Mouse (Mus musculus) brown adipose tissue, adult 24 weeks (tissue): ENCODE data around the gene Kcnip1. TPM values are rescaled to one million over a fixed set of nuclear protein-coding genes. Genes with fewer than 3 reads are reported as not detected.

Experiments
- H3K27ac ChIP-seq: fragments of 200-500 bp; replicated peaks from 2 replicates; pipeline ENCODE4 v1.5.1; 2012; ENCODE audit warnings: low read depth, mild to moderate bottlenecking, low read length
- H3K4me1 ChIP-seq: fragments of 200-500 bp; 2 replicates; pipeline ENCODE4 v1.6.1; 2012; ENCODE audit warnings: low read length, mixed read lengths; ENCODE audit not compliant: control insufficient read depth, insufficient read depth, insufficient read length
- H3K4me3 ChIP-seq: fragments of 200-500 bp; 2 replicates; pipeline ENCODE4 v1.5.1; 2012; ENCODE audit warnings: low read depth, mild to moderate bottlenecking, low read length, moderate library complexity; ENCODE audit not compliant: insufficient read depth
- polyA plus RNA-seq: library from polyadenylated mRNA; stranded (reverse); fragments of >200 nt; gene quantifications from 2 replicates; pipeline ENCODE4 v1.2.4, GENCODE M21; 2012; ENCODE audit not compliant: missing spikeins, insufficient read depth, insufficient read length

The Kcnip1 gene
- polyA plus RNA-seq, 1 experiment = not detected

DNA sequence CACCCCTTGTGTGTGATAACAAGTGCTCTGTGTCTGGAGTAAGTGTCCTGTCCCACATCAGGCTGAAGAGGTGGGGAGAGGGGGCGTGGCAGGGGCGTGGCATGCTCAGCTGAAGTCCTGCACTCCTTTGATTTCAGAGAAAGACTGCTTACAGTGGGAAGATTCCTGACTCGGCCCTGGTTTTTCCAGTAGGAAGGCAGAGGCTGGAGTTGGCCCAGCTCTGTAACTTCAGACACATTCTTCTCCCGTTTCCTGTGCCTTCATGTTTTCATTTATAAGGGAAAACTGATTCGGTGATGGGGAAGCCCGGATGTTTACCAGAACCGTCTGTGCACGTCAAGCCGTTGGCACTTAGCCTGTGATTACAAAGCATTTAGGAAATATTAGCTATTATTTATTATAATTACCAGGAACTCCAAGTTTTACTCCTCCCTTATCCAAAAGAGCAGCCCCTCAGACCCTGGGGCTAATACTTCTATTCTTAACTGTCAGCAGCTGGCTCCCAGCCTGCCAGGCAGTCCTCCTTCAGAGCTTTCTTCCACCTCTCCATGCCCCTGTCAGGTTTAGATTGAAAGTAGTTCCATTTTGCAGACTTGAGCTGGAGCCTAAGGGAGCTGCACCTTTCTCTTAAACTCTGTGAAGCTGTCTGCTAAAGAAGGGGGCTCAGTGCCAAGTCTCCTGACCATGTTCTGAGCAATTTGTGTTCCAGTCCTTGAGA is 120.8 kb downstream of the Kcnip1 start:
- H3K4me3 ChIP-seq = no peak overlapping the region
- H3K27ac ChIP-seq = no peak overlapping the region
- H3K4me1 ChIP-seq = no peaks in the 10 kb centered on the region

GRCm38 (mm10) chr11:33870246-33870645 is 122.7 kb downstream of the Kcnip1 start:
- H3K4me1 ChIP-seq = no peaks in the 10 kb centered on the region
- no peak overlapping the region for H3K4me3 ChIP-seq
- no peak overlapping the region for H3K27ac ChIP-seq

- Histone ChIP-seq H3K4me3 (no peak overlapping the region), H3K27ac (no peak overlapping the region), H3K4me1 (no peaks in the 10 kb centered on the region)
Measured at GRCm38 (mm10) chr11:33869559-33869958, 123.4 kb downstream of the Kcnip1 start.

DNA sequence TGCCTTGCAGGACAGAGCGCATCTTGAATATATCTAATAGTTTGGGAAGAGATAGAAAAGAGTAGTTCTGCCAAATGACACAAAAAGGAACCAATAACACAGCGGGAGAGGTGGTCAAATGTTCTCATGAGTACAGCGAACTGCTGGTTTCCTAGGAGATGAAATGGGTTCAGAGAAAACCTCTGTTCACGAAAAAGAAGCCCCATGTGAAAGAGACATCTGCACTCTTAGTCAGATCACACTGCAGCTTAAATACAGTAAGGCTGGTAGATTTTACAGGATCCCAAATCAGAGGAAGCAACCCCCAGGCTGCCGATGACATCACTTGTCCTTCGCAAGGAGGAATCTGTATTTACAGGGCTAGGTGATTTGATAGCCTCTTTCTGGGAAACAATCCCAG is 126.2 kb downstream of the Kcnip1 start:
- H3K4me3 ChIP-seq = no peak overlapping the region
- no peak overlapping the region for H3K27ac ChIP-seq
- no peaks in the 10 kb centered on the region for H3K4me1 ChIP-seq

DNA sequence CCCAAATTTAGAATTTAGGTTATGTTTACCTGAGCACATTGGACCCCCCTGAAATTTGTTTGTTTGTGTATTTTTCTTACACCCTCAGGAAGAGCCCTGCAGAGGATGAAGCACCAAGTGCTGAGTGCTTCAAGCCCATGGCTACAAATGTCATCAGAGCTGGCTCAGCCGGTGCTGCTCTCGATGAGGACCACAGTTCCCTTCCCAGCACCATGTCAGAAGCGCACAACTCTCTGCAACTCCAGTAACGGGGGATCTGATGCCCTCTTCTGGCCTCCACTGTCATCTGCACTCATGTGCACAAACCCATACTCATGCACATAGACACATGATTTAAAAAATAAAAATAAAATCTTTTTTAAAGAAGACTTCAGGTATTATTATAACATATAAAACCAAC is 128.7 kb downstream of the Kcnip1 start:
- Histone ChIP-seq H3K4me1 (no peaks in the 10 kb centered on the region), H3K4me3 (no peak overlapping the region), H3K27ac (no peak overlapping the region)

GRCm38 (mm10) chr11:33861823-33862222 is 131.1 kb downstream of the Kcnip1 start:
- no peaks in the 10 kb centered on the region for H3K4me1 ChIP-seq
- no peak overlapping the region for H3K27ac ChIP-seq
- no peak overlapping the region for H3K4me3 ChIP-seq

DNA sequence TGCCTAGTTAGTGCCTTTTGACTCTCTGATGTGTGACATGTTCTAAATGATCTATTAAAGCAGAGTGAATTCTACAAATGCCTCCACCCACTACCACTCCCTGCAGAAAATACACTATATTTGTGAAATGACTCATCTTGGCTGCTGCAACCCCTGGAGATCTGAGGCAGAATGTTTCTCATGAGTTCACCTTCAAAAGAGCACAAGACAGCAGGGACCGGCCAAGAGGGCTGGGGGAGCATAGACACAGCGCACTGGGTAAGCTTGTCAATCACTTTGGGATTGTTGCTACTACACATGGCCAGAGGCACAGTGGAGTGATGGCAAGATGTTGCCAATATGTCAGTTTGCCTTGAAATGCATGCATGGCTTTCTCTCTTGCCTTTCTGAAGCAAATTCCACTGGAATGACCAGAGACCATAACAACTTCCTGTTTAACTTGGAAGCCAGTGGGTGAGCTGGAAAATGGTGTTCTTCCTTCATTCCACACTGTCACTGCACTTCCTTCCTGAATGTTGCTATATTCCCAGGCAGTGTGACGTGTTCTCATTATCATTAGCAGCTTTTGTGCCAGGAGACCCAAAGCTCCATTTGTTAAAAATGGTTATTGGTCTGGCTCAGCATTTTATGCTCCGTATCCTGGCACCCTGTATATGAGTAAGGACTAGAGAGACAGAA is 131.9 kb downstream of the Kcnip1 start:
- no peak overlapping the region; the same call in 1 of the 2 replicates for H3K27ac ChIP-seq
- no peak overlapping the region for H3K4me3 ChIP-seq
- no peaks in the 10 kb centered on the region for H3K4me1 ChIP-seq

DNA sequence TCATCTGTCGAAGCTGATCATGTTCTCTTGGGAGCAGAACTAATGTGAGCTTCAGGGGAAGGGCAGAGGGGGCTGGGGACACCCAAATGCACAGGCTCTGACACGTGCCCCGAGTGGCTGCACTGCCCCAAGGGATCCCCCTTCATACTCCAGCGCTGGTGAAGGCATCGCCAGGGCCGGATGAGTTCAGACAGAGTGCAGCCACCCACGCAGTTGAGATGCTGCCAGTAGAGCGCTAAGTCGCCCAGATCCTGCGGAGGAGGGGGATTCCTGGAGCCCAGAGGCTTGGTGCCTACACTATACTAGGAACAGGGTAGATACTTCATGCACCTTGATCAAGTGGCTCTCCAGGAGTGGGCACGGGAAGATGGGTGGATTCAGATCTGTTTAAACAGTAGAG is 143.3 kb downstream of the Kcnip1 start:
- no peak overlapping the region for H3K4me3 ChIP-seq
- no peaks in the 10 kb centered on the region; the same call in 1 of the 2 replicates for H3K4me1 ChIP-seq
- no peak overlapping the region for H3K27ac ChIP-seq

GRCm38 (mm10) chr11:33848685-33849084 is 144.3 kb downstream of the Kcnip1 start:
- Histone ChIP-seq H3K4me1 (no peaks in the 10 kb centered on the region; the same call in 1 of the 2 replicates), H3K27ac (no peak overlapping the region), H3K4me3 (no peak overlapping the region)

DNA sequence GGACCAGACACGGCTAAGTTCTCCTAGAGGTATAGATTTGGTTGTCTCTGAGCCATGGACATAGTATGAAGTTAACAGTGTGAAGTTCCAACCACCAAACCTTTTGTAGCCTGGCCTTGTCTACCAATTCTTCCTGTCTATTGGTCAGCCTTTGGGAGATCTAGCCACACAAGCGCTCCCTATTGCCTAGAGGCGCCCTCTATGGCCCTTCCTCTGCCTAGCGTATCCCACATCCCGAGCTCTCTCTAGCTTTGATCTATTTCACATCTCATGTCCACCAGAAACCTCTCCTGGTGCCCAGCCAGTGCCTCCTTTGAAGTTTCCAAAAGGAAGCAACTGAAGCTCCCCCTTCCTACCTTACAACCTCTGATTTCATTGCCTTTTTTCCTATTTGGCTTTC is 147.0 kb downstream of the Kcnip1 start:
- H3K4me1 ChIP-seq = no peaks in the 10 kb centered on the region; the same call in 1 of the 2 replicates
- no peak overlapping the region for H3K4me3 ChIP-seq
- no peak overlapping the region for H3K27ac ChIP-seq

- Histone ChIP-seq H3K4me3 (no peak overlapping the region), H3K27ac (no peak overlapping the region), H3K4me1 (no peaks in the 10 kb centered on the region)
Measured at GRCm38 (mm10) chr11:33843294-33843864, 149.6 kb downstream of the Kcnip1 start.

DNA sequence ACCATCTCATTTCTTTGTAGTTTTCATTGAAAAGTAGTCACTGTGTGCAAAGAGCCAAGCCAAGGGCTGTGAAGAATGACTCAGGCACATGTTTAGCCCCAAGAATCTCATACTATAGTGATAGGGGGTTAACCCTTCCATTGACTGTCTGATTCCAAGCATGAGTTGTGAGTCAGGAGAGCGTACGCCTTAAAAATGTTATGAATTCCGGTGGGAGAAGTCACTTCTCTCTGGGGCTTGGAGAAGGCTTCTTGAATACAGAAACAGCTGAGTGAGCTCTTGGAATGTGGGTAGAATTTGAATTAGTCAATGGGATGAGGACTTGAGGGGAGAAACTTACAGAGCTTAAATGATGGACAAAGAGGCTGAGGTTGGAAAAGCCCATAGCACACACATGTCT is 153.9 kb downstream of the Kcnip1 start:
- Histone ChIP-seq H3K4me1 (no peaks in the 10 kb centered on the region), H3K4me3 (no peak overlapping the region), H3K27ac (no peak overlapping the region)

GRCm38 (mm10) chr11:33829774-33830173 is 163.2 kb downstream of the Kcnip1 start:
- no peaks in the 10 kb centered on the region for H3K4me1 ChIP-seq
- no peak overlapping the region for H3K4me3 ChIP-seq
- H3K27ac ChIP-seq = no peak overlapping the region

DNA sequence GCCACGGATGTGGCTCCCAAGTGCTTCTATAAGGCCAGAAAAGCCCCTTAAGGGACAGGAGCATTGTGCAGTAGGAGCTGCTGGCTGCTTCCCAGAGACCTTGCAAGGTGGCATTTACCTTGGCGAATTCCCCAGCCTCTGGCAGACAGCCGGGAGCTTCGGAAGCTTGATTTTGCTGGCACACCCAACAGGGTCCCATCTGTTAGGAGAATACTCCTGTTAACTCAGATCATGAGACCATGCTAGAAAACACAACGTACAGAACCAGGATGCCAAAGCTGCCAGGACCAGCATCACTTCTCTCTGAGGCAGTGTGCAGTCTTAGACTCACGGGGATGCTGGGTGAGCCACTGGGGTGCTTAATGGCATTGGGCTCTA is 165.1 kb downstream of the Kcnip1 start:
- Histone ChIP-seq H3K4me3 (no peak overlapping the region), H3K27ac (no peak overlapping the region), H3K4me1 (no peaks in the 10 kb centered on the region)

- no peak overlapping the region for H3K4me3 ChIP-seq
- H3K4me1 ChIP-seq = no peaks in the 10 kb centered on the region
- no peak overlapping the region for H3K27ac ChIP-seq
Measured at GRCm38 (mm10) chr11:33827085-33827828, 165.7 kb downstream of the Kcnip1 start.
